Mouse (Mus musculus) kidney, postnatal 25 days (tissue): ENCODE results near the gene Os9.
"Not testable (repeated sequence)": the region's sequence is repeated elsewhere in the genome, so short reads cannot be mapped to it uniquely, and the experiment has no call there.

ENCODE experiments used
- DNase-seq, 2 experiments: peaks; one replicate each; pipeline ENCODE4 v3.0.0; 2021; ENCODE audit warnings: mixed read lengths in 2 of 2

Os9 gene

DNA sequence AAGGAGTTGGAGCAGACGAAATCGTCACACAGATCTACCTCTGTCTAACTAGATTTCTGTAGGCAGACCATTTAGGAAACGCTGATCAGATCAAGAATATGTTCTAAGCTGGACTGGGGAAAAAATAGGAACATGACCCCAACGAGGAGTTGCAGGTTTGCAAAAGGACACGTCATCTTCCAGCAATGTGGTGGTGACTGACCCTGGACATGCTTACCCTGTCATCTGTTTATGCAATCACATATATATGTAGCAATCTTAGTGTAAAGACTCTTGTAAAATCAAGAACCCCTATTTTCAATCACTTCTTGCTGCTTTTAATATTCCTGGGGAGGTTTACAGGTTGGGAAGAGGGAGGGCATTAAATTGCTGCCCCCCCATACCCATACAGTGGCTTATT is 58.4 kb downstream of the Os9 start:
- DNase-seq: no peak

DNA sequence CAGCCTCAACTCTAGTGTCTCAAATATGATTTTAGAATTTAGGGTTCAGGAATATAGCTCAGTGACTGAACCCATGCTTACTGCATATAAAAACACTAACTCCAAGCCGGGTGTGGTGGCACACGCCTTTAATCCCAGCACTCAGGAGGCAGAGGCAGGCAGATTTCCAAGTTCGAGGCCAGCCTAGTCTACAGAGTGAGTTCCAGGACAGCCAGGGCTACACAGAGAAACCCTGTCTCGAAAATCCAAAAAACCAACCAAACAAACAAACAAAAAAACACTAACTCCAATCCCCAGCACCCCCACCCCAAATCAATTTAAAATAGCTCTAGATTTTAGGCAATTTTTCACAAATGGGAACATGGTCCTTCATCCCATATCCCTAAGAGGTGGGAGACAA is 58.8 kb downstream of the Os9 start:
- not testable (repeated sequence) for DNase-seq

DNA sequence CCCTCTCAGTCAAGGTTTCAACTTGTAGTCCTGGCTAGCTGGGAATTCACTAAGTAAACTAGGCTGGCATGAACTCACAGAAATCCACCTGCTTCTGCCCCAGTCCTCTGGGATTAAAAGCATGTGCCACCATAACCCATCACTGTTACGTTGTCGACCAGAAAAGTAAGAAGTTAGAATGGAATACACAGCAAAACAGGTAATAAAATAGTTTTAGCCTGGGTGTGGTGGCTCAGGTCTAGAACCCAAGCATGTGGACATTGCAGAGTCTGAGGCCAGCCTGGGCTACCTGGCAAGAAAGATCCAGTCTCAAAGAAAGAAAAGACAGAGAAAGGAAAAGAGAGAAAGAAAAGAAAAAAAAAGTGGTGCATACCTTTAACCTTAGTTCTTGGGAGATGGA is 59.4 kb downstream of the Os9 start:
- DNase-seq: no peak

DNA sequence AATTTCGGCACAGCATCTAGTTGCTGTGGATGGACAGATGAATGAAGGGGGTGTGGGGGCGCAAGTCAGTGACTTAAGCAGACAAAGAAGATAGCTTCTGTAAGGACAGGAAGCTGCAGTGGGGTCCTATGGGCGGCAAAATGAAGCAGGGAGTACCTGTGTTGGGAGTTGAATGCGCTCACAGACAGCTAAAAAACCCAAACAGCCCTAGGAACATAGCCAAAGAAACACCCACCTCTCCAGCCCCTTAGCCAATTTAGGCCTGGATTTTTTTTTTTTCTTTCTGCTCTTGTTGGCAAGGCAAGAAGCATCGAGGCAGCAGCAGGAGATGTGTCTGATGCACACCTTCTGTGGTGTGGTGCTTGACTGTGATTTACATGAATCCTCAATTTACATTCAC is 59.8 kb downstream of the Os9 start:
- DNase-seq: peak in 1 of 2 experiments; percentile 30

DNA sequence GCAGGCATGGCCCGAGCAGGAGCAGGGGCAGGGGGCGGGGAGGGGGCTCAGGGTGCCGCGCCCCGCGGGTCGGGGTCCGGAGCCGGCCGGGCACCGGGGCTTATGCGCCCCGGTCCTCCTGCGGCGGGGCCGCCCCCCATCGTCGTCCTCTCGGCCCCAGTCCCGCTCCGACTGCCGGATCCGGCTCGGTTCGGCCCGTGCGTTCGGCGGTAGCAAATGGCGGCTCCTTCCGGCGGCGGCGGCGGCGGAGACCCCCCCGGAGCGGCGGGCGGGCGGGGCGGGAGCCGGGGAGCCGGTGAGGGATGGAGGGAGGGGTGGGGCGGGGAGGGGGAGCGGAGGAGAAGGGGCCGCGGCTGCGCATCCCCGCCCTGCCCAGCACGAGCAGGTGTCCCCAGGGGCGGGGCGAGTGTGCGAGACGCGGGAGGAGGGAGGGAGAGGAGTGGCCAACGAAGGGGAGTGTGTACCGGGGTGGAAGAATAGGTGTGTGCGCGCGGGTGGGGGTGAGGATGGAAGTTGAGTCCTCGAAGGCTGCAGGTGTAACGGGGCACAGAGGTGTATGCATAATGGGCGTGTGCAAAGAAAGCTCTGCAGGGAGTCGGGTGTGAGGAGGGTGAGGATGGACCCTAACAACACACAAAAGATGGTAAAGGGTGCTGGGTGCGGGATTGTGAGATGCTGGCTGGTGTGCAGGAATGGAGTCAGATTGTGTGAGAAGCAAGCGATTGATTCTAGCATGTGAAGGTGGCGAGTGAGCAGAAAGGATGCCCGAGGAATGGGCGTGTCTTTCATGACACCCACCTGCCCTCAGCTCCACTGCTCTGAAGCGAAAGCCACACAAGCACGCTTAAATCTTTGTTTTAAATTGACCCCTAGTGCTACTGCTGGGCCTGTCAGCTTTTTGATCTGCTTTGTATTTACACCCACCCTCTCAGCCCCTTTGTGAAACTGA is 60.7 kb downstream of the Os9 start, which contains the start of gene March9:
March9 (minus strand) TSS at position 217 of the 949 bp plus-strand sequence.
- peak; percentile 85 to 95 for DNase-seq

DNA sequence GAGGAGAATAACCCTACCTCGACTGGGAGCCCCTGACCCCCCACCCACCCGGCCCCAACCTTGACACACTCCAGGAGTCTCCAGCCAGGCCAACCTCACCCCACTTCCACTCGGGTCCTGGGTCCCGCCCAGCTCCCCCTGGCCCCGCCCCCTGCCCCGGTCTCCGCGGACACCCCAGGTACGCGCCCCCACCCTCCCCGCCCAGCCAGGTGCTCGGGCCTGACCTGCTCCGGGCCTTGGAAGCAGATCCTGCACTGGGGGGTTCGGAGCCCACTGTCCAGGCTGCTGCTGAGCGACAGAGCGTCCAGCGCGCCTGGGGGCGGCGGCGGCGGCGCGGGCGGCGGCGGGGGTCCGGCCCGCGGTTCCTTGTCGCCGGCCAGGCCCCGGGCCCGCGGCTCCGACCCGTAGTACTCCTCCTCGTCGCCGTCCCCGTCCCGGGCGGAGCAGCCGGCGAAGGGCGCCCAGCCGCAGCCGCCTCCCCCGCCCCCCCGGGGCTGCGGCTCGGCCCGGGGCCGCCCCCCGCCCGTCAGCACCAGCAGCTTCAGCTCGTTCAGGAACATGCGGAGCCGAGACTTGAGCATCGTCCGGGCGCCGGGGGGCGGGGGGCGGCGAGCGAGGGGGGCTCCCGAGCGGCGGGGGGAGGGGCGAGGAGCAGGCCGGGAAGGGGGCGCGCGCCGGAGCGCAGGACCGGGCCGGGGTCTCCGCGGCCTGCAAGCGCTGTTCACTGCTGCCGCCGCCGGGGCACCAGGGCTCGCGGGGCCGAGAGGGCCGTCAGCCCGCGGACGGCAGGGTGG is 61.6 kb downstream of the Os9 start:
- DNase-seq: peak in 1 of 2 experiments; percentile 57

DNA sequence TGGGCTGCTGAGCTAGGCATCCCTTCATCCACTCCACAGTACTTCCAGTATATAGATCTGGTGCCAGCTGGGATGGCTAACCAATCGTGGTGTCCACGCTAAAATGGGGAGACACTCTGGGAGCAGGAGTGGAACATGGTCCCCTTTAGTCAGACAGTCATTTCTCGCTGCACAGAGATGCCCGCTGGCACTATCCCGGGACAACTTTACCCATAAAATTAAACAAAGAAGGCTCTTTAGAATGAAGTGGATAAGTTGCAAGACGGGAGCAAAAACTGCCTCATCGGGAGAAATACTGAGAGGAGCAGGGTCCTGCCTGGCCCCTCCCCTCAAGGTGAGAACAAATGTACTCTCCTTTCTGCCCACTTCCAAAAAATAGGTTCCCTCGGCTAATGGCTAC is 62.2 kb downstream of the Os9 start:
- no peak for DNase-seq

DNA sequence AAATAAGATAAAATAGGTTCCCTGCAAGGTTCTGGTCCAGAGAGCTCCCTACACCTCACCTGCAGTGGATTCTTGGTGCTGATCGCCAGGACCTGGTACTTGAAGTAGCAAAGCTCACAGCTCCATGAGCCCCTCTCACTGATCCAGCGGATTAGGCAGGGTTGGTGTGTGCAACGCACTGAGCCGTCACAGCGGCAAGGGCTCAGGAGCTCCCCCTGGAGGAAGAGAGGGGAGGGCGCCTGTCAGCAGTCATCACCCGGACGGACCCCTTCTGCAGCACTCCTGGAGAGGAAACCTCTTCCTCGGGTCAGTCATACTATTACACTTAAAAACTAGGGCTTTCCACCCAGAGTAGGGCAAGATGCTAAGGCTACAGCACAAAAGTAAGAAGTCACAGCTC is 62.8 kb downstream of the Os9 start:
- DNase-seq: peak; percentile 81 to 83

DNA sequence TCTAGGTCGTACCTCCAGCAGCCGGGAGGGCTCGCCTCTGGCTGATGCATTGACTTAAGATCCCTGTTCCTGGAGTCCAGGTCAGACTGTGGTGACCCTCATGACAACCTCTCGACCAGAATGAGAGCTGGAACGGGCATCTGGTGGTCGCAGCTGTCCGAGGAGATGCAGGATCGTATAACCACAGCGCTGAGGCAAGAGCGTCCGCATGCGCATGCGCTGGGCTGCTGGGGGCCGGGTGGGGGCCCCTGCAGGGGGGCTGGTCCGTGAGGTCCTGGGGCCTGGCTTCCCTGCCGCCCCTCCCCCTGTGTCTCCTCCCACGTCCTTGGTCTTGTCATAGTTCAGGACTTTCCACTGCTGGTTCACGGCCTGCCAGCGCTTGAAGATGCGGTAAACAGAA is 64.4 kb downstream of the Os9 start:
- no peak for DNase-seq

DNA sequence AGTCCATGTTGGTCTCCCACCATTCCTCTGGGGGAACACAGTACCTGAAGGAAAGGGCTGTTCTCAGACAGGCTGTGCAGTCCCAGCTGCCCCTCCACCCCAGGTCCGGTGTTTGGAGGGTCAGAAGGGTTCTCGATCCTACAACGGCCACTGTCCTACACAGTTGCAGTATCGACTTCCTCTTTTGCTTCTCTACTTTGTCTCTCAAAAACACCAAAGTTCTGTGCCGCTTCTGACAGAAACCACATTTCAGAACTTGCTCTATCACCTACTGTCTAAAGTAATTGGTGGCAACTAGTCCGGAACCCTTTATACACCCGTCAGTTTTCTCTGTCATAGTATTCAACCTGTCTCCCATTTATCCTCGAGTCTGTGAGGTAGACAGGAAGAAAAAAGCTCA is 65.5 kb downstream of the Os9 start:
- no peak for DNase-seq

DNA sequence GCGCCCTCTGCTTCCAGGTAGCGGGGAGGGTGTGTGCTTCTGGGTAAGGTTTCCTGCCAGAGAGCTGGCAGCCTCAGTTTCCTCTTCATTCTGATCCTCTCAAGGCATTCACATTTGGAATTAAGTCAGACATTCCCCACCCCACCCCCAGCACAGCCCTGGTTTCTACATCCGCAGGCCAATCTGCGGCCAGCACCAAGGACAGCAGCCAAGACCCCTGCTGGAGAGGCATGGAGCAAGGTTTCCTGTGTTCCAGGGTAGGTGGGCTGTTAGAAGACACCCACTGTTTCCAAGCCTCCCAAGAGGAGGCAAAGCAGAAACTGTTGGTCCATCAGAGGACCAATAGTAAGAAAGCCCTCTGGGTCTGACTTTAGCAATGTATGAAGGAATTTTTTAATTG is 66.3 kb downstream of the Os9 start:
- DNase-seq: no peak

DNA sequence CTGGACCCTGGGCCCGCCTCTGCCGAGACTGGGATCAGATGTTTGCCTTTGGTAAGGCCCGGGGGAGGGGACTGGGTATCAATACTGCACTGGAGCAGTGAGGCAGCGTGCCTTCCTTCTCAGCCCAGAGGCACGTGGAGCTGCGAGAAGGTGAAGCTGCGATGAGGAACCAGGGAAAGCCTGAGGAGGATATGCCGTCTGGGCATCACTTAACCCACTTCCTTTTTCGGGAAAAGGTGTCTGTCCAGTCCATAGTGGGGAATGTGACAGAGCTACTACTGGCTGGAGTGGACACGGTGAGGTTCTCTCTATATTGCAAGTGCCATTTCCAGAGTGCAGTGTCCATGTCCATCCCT is 70.8 kb downstream of the Os9 start:
- DNase-seq: no peak

DNA sequence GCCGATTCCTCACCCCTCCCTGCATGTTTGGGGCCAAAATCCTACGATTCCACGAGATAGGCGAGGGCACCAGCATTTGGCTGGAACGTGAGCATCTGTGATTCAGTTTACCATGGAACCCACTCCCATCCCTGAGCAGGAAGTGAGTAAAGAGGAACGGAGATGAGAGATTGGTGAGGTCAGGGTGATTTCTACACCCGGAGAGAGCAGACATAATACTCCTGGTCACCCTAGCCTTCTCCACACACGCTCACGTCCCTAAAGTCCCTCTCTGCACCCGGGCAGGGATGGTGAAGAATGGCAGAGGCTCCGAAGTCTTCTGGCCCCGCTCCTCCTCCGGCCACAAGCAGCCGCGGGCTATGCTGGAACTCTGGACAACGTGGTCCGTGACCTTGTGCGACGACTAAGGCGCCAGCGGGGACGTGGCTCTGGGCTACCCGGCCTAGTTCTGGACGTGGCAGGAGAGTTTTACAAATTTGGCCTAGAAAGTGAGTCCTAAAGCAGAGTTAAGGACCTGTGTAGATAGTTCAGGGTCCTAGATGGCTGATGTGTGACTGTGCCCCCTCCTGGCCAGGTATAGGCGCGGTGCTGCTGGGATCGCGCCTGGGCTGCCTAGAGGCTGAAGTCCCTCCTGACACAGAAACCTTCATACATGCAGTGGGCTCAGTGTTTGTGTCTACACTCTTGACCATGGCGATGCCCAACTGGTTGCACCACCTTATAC is 71.4 kb downstream of the Os9 start:
- peak; percentile 43 to 57 for DNase-seq

DNA sequence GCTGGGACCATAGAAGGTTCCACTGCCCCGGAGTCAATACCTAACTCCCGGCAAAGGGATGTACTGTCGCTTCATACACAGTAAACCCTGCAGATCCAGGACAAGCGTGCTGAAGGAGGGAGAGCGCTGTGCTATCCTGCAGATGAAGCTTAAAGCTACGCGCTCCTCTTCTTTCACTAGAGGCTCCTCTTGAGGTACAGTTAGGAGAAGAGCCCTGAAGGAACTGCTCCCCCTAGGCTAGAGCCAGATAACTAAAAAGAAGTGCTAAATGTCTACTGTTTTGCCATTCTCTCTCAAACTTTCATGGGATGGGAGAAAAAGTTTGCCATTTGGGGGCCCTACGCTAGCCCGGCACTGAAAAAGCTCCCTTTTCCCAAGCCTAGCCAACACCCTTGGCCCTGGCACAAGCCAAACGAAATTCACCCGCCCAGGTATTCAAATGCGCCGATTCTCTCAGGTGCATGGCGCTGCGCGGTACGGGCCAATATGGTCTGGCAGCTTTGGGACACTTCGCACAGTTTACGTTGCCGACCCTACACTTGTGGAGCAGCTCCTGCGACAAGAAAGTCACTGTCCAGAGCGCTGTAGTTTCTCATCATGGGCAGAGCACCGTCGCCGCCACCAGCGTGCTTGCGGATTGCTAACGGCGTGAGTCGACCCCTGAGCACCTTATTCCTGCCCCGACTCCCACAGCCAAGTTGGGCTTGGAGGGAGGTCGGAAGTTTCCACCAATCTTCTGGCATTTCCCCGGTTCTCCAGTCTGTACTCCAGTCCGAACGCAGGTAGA is 72.1 kb downstream of the Os9 start:
- DNase-seq: peak; percentile 33 to 49

DNA sequence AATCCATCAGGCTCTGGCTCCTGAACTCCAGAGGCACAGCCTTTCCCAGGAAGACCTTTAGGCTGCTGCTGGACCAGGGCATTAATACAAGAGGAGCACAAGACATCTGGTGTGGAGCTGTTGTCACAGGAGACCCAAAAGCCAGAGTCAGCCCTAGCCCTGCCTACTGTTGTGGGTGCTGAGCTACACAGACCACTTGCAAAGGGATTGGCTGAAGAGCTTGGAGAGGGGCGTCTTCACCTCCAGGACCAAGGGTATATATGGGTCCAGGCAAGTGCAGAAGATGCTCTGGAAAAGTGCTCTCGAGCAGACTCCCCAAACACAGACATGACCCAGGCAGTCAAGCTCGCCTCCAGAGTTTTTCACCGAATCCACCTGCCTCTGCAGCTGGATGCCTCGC is 73.0 kb downstream of the Os9 start, which contains the start of gene Cyp27b1:
Cyp27b1 (plus strand) TSS at position 297 of the 400 bp plus-strand sequence.
- peak; percentile 20 to 56 for DNase-seq
